Mouse (Mus musculus): Measurements from ENCODE around the gene Cry2.
"Not testable (repeated sequence)": the region's sequence is repeated elsewhere in the genome, so short reads cannot be mapped to it uniquely, and the experiment has no call there.

Cry2 gene

GRCm38 (mm10) chr2:92423702-92424461 lies 10.0 kb downstream of the Cry2 start:
- intact Hi-C loops (cut with DNase I), result no loop called here

- intact Hi-C loops (cut with DNase I), result no loop called here
These were observed 10.7 kb downstream of the Cry2 start for GRCm38 (mm10) chr2:92423156-92423555.

GRCm38 (mm10) chr2:92422388-92423135 lies 11.3 kb downstream of the Cry2 start:
- intact Hi-C loops (cut with DNase I), result no loop called here

- intact Hi-C loops (cut with DNase I), result loop anchor here (2.0 kb wide), 1 partner anchor 13 kb away; the partner anchor contains the start of gene Cry2
These were observed 12.0 kb downstream of the Cry2 start for GRCm38 (mm10) chr2:92421723-92422387.

- intact Hi-C loops (cut with DNase I), result no loop called here
These were observed 22.1 kb downstream of the Cry2 start for GRCm38 (mm10) chr2:92411705-92412104.

GRCm38 (mm10) chr2:92408309-92409045 lies 25.4 kb downstream of the Cry2 start:
- intact Hi-C loops (cut with DNase I), result no loop called here

- intact Hi-C loops (cut with DNase I), result no loop called here
These were observed 28.2 kb downstream of the Cry2 start for GRCm38 (mm10) chr2:92405687-92406086.

GRCm38 (mm10) chr2:92404737-92405136 lies 29.1 kb downstream of the Cry2 start:
- intact Hi-C loops (cut with DNase I), result no loop called here

- intact Hi-C loops (cut with DNase I), result no loop called here
These were observed 30.0 kb downstream of the Cry2 start for GRCm38 (mm10) chr2:92403776-92404319.

- intact Hi-C loops (cut with DNase I), result no loop called here
These were observed 31.1 kb downstream of the Cry2 start for GRCm38 (mm10) chr2:92402591-92403326.

- intact Hi-C loops (cut with DNase I), result no loop called here
These were observed 32.7 kb downstream of the Cry2 start, which contains the start of gene Mapk8ip1 for GRCm38 (mm10) chr2:92401091-92401561. Mapk8ip1 (minus strand) TSS chr2:92401263.

GRCm38 (mm10) chr2:92400682-92401081 lies 33.2 kb downstream of the Cry2 start:
- intact Hi-C loops (cut with DNase I), result no loop called here

GRCm38 (mm10) chr2:92399877-92400276 lies 34.0 kb downstream of the Cry2 start:
- intact Hi-C loops (cut with DNase I), result not testable (repeated sequence)

- intact Hi-C loops (cut with DNase I), result no loop called here
These were observed 36.4 kb downstream of the Cry2 start for GRCm38 (mm10) chr2:92397436-92397835.

- intact Hi-C loops (cut with DNase I), result no loop called here
These were observed 38.3 kb downstream of the Cry2 start for GRCm38 (mm10) chr2:92395535-92395934.

- intact Hi-C loops (cut with DNase I), result no loop called here
These were observed 41.3 kb downstream of the Cry2 start for GRCm38 (mm10) chr2:92392318-92393264.

GRCm38 (mm10) chr2:92391703-92392317 lies 42.0 kb downstream of the Cry2 start:
- intact Hi-C loops (cut with DNase I), result no loop called here

GRCm38 (mm10) chr2:92391116-92391515 lies 42.7 kb downstream of the Cry2 start:
- intact Hi-C loops (cut with DNase I), result no loop called here
